Mouse (Mus musculus): ENCODE results near the gene N4bp1. TPM values are rescaled to one million over a fixed set of nuclear protein-coding genes. Genes with fewer than 3 reads are reported as not detected.

Gene N4bp1
- polyA plus RNA-seq, 1 experiment from 2014 or later: 11.3 TPM

DNA sequence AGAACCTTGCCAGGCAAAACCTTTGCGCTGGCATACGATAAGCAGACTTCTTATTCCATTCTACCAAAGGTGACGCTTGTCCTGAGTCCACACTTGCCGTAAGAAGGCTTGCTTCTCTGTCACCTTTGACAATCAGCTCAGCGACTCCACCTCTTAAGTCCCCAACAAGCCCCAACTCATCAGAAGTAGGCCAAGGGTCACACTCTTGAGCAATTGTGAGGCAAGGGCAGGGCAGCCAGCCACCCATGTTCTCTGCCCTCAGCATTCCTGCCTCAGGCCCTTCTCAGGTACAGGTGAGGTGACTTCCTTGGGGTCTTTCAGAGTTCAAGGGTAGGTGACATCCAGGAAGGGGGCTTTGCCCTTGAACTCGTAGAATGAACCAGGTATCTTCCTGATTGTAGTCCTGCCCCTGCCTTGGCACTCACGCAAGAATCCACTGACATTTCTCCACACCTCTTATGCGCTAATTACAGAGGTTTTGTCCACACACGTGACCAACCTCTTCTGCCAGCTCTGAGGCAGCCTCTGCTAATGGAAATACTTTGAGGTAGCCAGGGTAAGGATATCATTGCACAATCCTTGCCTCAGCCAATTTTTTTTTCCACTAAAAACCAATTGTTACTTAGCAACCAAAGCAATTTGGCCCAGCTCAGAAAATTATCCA, 118.4 kb downstream of the N4bp1 start:
- DNase-seq (ENCODE audit: low spot score) (no peak), ATAC-seq (replicated peaks; ENCODE audit: low FRiP score) (no peak)
- no peaks in the 10 kb centered on the region for H3K4me1 ChIP-seq (replicated peaks; ENCODE audit: control insufficient read depth, insufficient read depth, low read length)
- no peak overlapping the region for H3K4me3 ChIP-seq (ENCODE audit: low read depth, low read length)
- no peak overlapping the region for H3K4me2 ChIP-seq (ENCODE audit: low read depth, low read length, severe bottlenecking)
- H3K36me3 ChIP-seq (ENCODE audit: control insufficient read depth, insufficient read depth, low read length): no peaks in the 10 kb centered on the region
- no peaks in the 10 kb centered on the region for H3K9me3 ChIP-seq (ENCODE audit: control insufficient read depth, low read length)
- H3K9ac ChIP-seq (ENCODE audit: low read length): no peak overlapping the region
- H3K27ac ChIP-seq (ENCODE audit: low read depth, low read length): no peak overlapping the region
- 88% methylated on average over 9 of the region's 9 CpGs for WGBS
- no peaks in the 10 kb centered on the region for H3K27me3 ChIP-seq (ENCODE audit: control insufficient read depth, insufficient read depth, low read length)

- Histone ChIP-seq H3K4me1 (replicated peaks; ENCODE audit: control insufficient read depth, insufficient read depth, low read length) (no peaks in the 10 kb centered on the region), H3K36me3 (ENCODE audit: control insufficient read depth, insufficient read depth, low read length) (no peaks in the 10 kb centered on the region), H3K27ac (ENCODE audit: low read depth, low read length) (no peak overlapping the region), H3K4me2 (ENCODE audit: low read depth, low read length, severe bottlenecking) (no peak overlapping the region), H3K4me3 (ENCODE audit: low read depth, low read length) (no peak overlapping the region), H3K9me3 (ENCODE audit: control insufficient read depth, low read length) (no peaks in the 10 kb centered on the region), H3K9ac (ENCODE audit: low read length) (no peak overlapping the region), H3K27me3 (ENCODE audit: control insufficient read depth, insufficient read depth, low read length) (no peaks in the 10 kb centered on the region)
- WGBS: 92% methylated on average over 8 of the region's 8 CpGs
- no peak for ATAC-seq (replicated peaks; ENCODE audit: low FRiP score)
- DNase-seq (ENCODE audit: low spot score): no peak
Observed at GRCm38 (mm10) chr8:86765669-86766068, 119.4 kb downstream of the N4bp1 start.

- no peak for DNase-seq (ENCODE audit: low spot score)
- H3K4me3 ChIP-seq (ENCODE audit: low read depth, low read length): no peak overlapping the region
- H3K36me3 ChIP-seq (ENCODE audit: control insufficient read depth, insufficient read depth, low read length): no peaks in the 10 kb centered on the region
- no peak overlapping the region for H3K4me2 ChIP-seq (ENCODE audit: low read depth, low read length, severe bottlenecking)
- 89% methylated on average over 10 of the region's 10 CpGs for WGBS
- H3K9ac ChIP-seq (ENCODE audit: low read length): no peak overlapping the region
- no peak overlapping the region for H3K27ac ChIP-seq (ENCODE audit: low read depth, low read length)
- H3K4me1 ChIP-seq (replicated peaks; ENCODE audit: control insufficient read depth, insufficient read depth, low read length): no peaks in the 10 kb centered on the region
- no peak for ATAC-seq (replicated peaks; ENCODE audit: low FRiP score)
- H3K9me3 ChIP-seq (ENCODE audit: control insufficient read depth, low read length): no peaks in the 10 kb centered on the region
- no peaks in the 10 kb centered on the region for H3K27me3 ChIP-seq (ENCODE audit: control insufficient read depth, insufficient read depth, low read length)
Observed at GRCm38 (mm10) chr8:86765155-86765554, 119.9 kb downstream of the N4bp1 start.

- Histone ChIP-seq H3K36me3 (ENCODE audit: control insufficient read depth, insufficient read depth, low read length) (no peaks in the 10 kb centered on the region), H3K9me3 (ENCODE audit: control insufficient read depth, low read length) (no peaks in the 10 kb centered on the region), H3K27me3 (ENCODE audit: control insufficient read depth, insufficient read depth, low read length) (no peaks in the 10 kb centered on the region), H3K4me3 (ENCODE audit: low read depth, low read length) (no peak overlapping the region), H3K9ac (ENCODE audit: low read length) (no peak overlapping the region), H3K4me2 (ENCODE audit: low read depth, low read length, severe bottlenecking) (no peak overlapping the region), H3K27ac (ENCODE audit: low read depth, low read length) (no peak overlapping the region), H3K4me1 (replicated peaks; ENCODE audit: control insufficient read depth, insufficient read depth, low read length) (no peaks in the 10 kb centered on the region)
- ATAC-seq (replicated peaks; ENCODE audit: low FRiP score) (no peak), DNase-seq (ENCODE audit: low spot score) (no peak)
- WGBS: 57% methylated on average over 5 of the region's 5 CpGs
Observed at GRCm38 (mm10) chr8:86762806-86763205, 122.3 kb downstream of the N4bp1 start.

DNA sequence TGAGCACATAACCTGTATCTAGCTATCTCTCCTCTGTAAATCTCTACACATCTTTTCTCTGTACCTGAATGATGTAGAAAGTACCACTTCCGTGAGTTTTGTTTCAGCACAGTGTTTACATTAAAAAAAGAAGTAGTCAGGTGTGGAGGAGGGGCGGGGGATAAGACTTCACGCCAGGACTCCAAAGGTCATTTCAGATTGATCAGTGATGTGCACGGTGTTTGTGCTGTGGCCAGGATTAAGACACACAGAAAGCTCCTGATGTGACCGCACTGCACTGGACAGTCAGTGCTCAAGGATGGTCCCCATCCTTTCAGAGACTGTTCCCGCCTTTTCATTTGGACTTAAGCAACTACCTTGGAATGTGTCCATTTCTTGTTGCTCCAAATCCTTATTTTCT, 124.3 kb downstream of the N4bp1 start:
- Histone ChIP-seq H3K4me1 (replicated peaks; ENCODE audit: control insufficient read depth, insufficient read depth, low read length) (no peaks in the 10 kb centered on the region; the same call in 1 of the 2 replicates), H3K4me3 (ENCODE audit: low read depth, low read length) (no peak overlapping the region), H3K9ac (ENCODE audit: low read length) (no peak overlapping the region), H3K4me2 (ENCODE audit: low read depth, low read length, severe bottlenecking) (no peak overlapping the region), H3K27me3 (ENCODE audit: control insufficient read depth, insufficient read depth, low read length) (no peaks in the 10 kb centered on the region), H3K9me3 (ENCODE audit: control insufficient read depth, low read length) (no peaks in the 10 kb centered on the region), H3K27ac (ENCODE audit: low read depth, low read length) (no peak overlapping the region), H3K36me3 (ENCODE audit: control insufficient read depth, insufficient read depth, low read length) (no peaks in the 10 kb centered on the region)
- WGBS: 60% methylated on average over 6 of the region's 6 CpGs
- no peak for DNase-seq (ENCODE audit: low spot score)
- ATAC-seq (replicated peaks; ENCODE audit: low FRiP score): no peak

- ATAC-seq (replicated peaks; ENCODE audit: low FRiP score): no peak
- DNase-seq (ENCODE audit: low spot score): no peak
- no peak overlapping the region for H3K4me2 ChIP-seq (ENCODE audit: low read depth, low read length, severe bottlenecking)
- H3K9ac ChIP-seq (ENCODE audit: low read length): no peak overlapping the region
- no peak overlapping the region for H3K4me3 ChIP-seq (ENCODE audit: low read depth, low read length)
- H3K27ac ChIP-seq (ENCODE audit: low read depth, low read length): no peak overlapping the region
- H3K36me3 ChIP-seq (ENCODE audit: control insufficient read depth, insufficient read depth, low read length): no peaks in the 10 kb centered on the region
- no peaks in the 10 kb centered on the region for H3K9me3 ChIP-seq (ENCODE audit: control insufficient read depth, low read length)
- 82% methylated on average over 4 of the region's 4 CpGs for WGBS
- H3K4me1 ChIP-seq (replicated peaks; ENCODE audit: control insufficient read depth, insufficient read depth, low read length): no peaks in the 10 kb centered on the region; the same call in 1 of the 2 replicates
- no peaks in the 10 kb centered on the region for H3K27me3 ChIP-seq (ENCODE audit: control insufficient read depth, insufficient read depth, low read length)
Observed at GRCm38 (mm10) chr8:86759090-86759491, 126.0 kb downstream of the N4bp1 start.

- H3K27me3 ChIP-seq (ENCODE audit: control insufficient read depth, insufficient read depth, low read length): no peaks in the 10 kb centered on the region
- no peak for DNase-seq (ENCODE audit: low spot score)
- no peak overlapping the region for H3K4me2 ChIP-seq (ENCODE audit: low read depth, low read length, severe bottlenecking)
- H3K27ac ChIP-seq (ENCODE audit: low read depth, low read length): no peak overlapping the region
- no peak for ATAC-seq (replicated peaks; ENCODE audit: low FRiP score)
- no peak overlapping the region for H3K9ac ChIP-seq (ENCODE audit: low read length)
- WGBS: 81% methylated on average over 3 of the region's 3 CpGs
- no peaks in the 10 kb centered on the region for H3K9me3 ChIP-seq (ENCODE audit: control insufficient read depth, low read length)
- no peaks in the 10 kb centered on the region for H3K36me3 ChIP-seq (ENCODE audit: control insufficient read depth, insufficient read depth, low read length)
- no peak overlapping the region for H3K4me3 ChIP-seq (ENCODE audit: low read depth, low read length)
- no peaks in the 10 kb centered on the region; the same call in 1 of the 2 replicates for H3K4me1 ChIP-seq (replicated peaks; ENCODE audit: control insufficient read depth, insufficient read depth, low read length)
Observed at GRCm38 (mm10) chr8:86758651-86759050, 126.4 kb downstream of the N4bp1 start.

Other genes starting within 250 kb of the N4bp1 start
- gene Gm10638, start 139.6 kb downstream of the N4bp1 start, polyA plus RNA-seq (2014; fragmentation: Nextera tagmentation; extraction: Ambion mirVana): 6.6 and 7.1 TPM in 2 replicates
- gene Siah1a, start 139.3 kb downstream of the N4bp1 start, polyA plus RNA-seq (2014; fragmentation: Nextera tagmentation; extraction: Ambion mirVana): 71.2 and 72.5 TPM in 2 replicates

Measured in forebrain, embryonic 11.5 days (tissue).